24 mouse cellular contexts compared by ENCODE assay signal in genomic region chr13:90032523-90032922, GRCm38 (mm10). TPM values are rescaled to one million over a fixed set of nuclear protein-coding genes. Genes with fewer than 3 reads are reported as not detected.
DNase-seq lines count a peak whose midpoint lies in the region; ATAC-seq lines count a peak whose summit lies in the region.
"Had no signal": no experiment of that assay in that cellular context is flagged by ENCODE, and none has a peak within 500 bp of the region (broad histone marks: within the 10 kb centered on the region; RNA-seq: fewer than 3 reads in every experiment).

No protein-coding gene starts in this region.

- H3K9me3 ChIP-seq in heart, embryonic 13.5 days = no peaks in the 10 kb centered on the region
- H3K9me3 ChIP-seq in heart, embryonic 11.5 days (replicated peaks; ENCODE audit: control insufficient read depth, low read length) = no peaks in the 10 kb centered on the region
- H3K9me3 ChIP-seq in lung, embryonic 16.5 days (ENCODE audit: control insufficient read depth, low read length) = no peaks in the 10 kb centered on the region
- no peaks in the 10 kb centered on the region for H3K9me3 ChIP-seq in forebrain, embryonic 14.5 days (replicated peaks; ENCODE audit: control insufficient read depth, low read length)
- H3K9me3 ChIP-seq: embryonic facial prominence, embryonic 10.5 days; intestine, embryonic 15.5 days had no signal

- H3K4me3 ChIP-seq in heart, embryonic 13.5 days = no peak overlapping the region
- H3K4me3 ChIP-seq in heart, embryonic 11.5 days (ENCODE audit: low read depth, low read length) = no peak overlapping the region
- no peak overlapping the region for H3K4me3 ChIP-seq in lung, embryonic 16.5 days (ENCODE audit: low read length)
- H3K4me3 ChIP-seq in forebrain, embryonic 14.5 days (ENCODE audit: low read depth, low read length) = no peak overlapping the region
- H3K4me3 ChIP-seq: embryonic facial prominence, embryonic 10.5 days; intestine, embryonic 15.5 days; left cerebral cortex, adult 2 months had no signal

- DNase-seq in lung, postnatal 10 days = no peak
- DNase-seq in NIH3T3 (ENCODE audit: low read depth) = peak; percentile 2
- peak; percentile 24 for DNase-seq in forebrain, embryonic 14.5 days (ENCODE audit: low spot score)
- no peak for DNase-seq in left cerebral cortex, postnatal 10 days (ENCODE audit: extremely low spot score in 1 of 2, low spot score in 2 of 2)
- DNase-seq: adrenal gland, postnatal 14 days; cerebellum, adult 18-20 months; cerebellum, postnatal 36 days; gastrocnemius, postnatal 10 days; heart, adult 11 months; heart, postnatal 14 days; kidney, adult 9 months; kidney, postnatal 4 days; layer of hippocampus, adult 9-11 months; lung, adult 18-20 months; thymus, postnatal 4 days had no signal

- 21% methylated on average over 2 of the region's 2 CpGs for WGBS in heart, embryonic 13.5 days
- WGBS in heart, embryonic 11.5 days (ENCODE audit: insufficient replicate concordance) = 10% methylated on average over 2 of the region's 2 CpGs
- 30% methylated on average over 2 of the region's 2 CpGs for WGBS in lung, embryonic 16.5 days
- 9% methylated on average over 2 of the region's 2 CpGs for WGBS in forebrain, embryonic 14.5 days

- H3K36me3 ChIP-seq in heart, embryonic 13.5 days = no peaks in the 10 kb centered on the region
- H3K36me3 ChIP-seq in heart, embryonic 11.5 days (ENCODE audit: control insufficient read depth, insufficient read depth, low read length) = no peaks in the 10 kb centered on the region
- no peaks in the 10 kb centered on the region for H3K36me3 ChIP-seq in lung, embryonic 16.5 days (ENCODE audit: control insufficient read depth, insufficient read depth, low read length)
- H3K36me3 ChIP-seq in forebrain, embryonic 14.5 days (ENCODE audit: control insufficient read depth, insufficient read depth, low read length) = no peaks in the 10 kb centered on the region
- H3K36me3 ChIP-seq: embryonic facial prominence, embryonic 10.5 days; intestine, embryonic 15.5 days had no signal

- no peak overlapping the region for H3K4me2 ChIP-seq in heart, embryonic 13.5 days
- H3K4me2 ChIP-seq in heart, embryonic 11.5 days = no peak overlapping the region
- no peak overlapping the region for H3K4me2 ChIP-seq in lung, embryonic 16.5 days (ENCODE audit: low read depth, low read length)
- no peak overlapping the region for H3K4me2 ChIP-seq in forebrain, embryonic 14.5 days (ENCODE audit: low read length)
- H3K4me2 ChIP-seq: hindbrain, embryonic 14.5 days; intestine, embryonic 15.5 days; liver, embryonic 11.5 days had no signal

- H3K27ac ChIP-seq in heart, embryonic 13.5 days (replicated peaks) = no peak overlapping the region
- no peak overlapping the region for H3K27ac ChIP-seq in heart, embryonic 11.5 days (ENCODE audit: low read depth, low read length)
- H3K27ac ChIP-seq in lung, embryonic 16.5 days (ENCODE audit: low read length) = peak overlapping the region; percentile 67
- no peak overlapping the region for H3K27ac ChIP-seq in forebrain, embryonic 14.5 days (ENCODE audit: low read depth, low read length)
- H3K27ac ChIP-seq: embryonic facial prominence, embryonic 10.5 days; hindbrain, embryonic 14.5 days; intestine, embryonic 15.5 days; left cerebral cortex, adult 2 months had no signal

- ATAC-seq in heart, embryonic 13.5 days (ENCODE audit: extremely low read depth, insufficient number of reproducible peaks, low FRiP score, low TSS enrichment) = no peak
- ATAC-seq in heart, embryonic 11.5 days (replicated peaks; ENCODE audit: insufficient number of reproducible peaks, low FRiP score, low TSS enrichment) = no peak
- ATAC-seq in lung, embryonic 16.5 days (ENCODE audit: low read depth) = peak; percentile 85
- ATAC-seq in forebrain, embryonic 14.5 days = no peak
- ATAC-seq in megakaryocyte-erythroid progenitor cell, adult 5-6 weeks (replicated peaks; ENCODE audit: low FRiP score, low TSS enrichment, poor library complexity, severe bottlenecking) = no peak
- ATAC-seq: intestine, embryonic 15.5 days had no signal

- 0 out of 2 replicates have a peak overlapping the region, but pooled peaks have one; percentile 28 for H3K9ac ChIP-seq in heart, embryonic 13.5 days
- no peak overlapping the region for H3K9ac ChIP-seq in heart, embryonic 11.5 days (ENCODE audit: low read depth, low read length)
- H3K9ac ChIP-seq in lung, embryonic 16.5 days (ENCODE audit: low read length) = no peak overlapping the region
- no peak overlapping the region for H3K9ac ChIP-seq in forebrain, embryonic 14.5 days (ENCODE audit: low read length)
- H3K9ac ChIP-seq: hindbrain, embryonic 14.5 days; intestine, embryonic 15.5 days had no signal

- 0 out of 2 replicates have a peak, but pooled peaks cover 8% of the 10 kb centered on the region for H3K4me1 ChIP-seq in heart, embryonic 13.5 days
- H3K4me1 ChIP-seq in heart, embryonic 11.5 days (ENCODE audit: control insufficient read depth, insufficient read depth, low read length) = no peaks in the 10 kb centered on the region
- no peaks in the 10 kb centered on the region for H3K4me1 ChIP-seq in lung, embryonic 16.5 days (replicated peaks; ENCODE audit: control insufficient read depth, insufficient read depth, low read length)
- 0 out of 2 replicates have a peak, but pooled peaks cover 3% of the 10 kb centered on the region for H3K4me1 ChIP-seq in forebrain, embryonic 14.5 days (ENCODE audit: control insufficient read depth, insufficient read depth, low read length)
- H3K4me1 ChIP-seq: intestine, embryonic 15.5 days had no signal

- intact Hi-C loops in left cerebral cortex, postnatal 10 days (cut with DNase I) = no loop called here

- H3K27me3 ChIP-seq in heart, embryonic 13.5 days (replicated peaks) = no peaks in the 10 kb centered on the region
- no peaks in the 10 kb centered on the region for H3K27me3 ChIP-seq in heart, embryonic 11.5 days (ENCODE audit: control insufficient read depth, insufficient read depth, low read length)
- no peaks in the 10 kb centered on the region for H3K27me3 ChIP-seq in lung, embryonic 16.5 days (ENCODE audit: control insufficient read depth, insufficient read depth, low read depth, low read length)
- no peaks in the 10 kb centered on the region for H3K27me3 ChIP-seq in forebrain, embryonic 14.5 days (replicated peaks; ENCODE audit: control insufficient read depth, insufficient read depth, low read length)
- H3K27me3 ChIP-seq: intestine, embryonic 15.5 days had no signal

RNA-seq across cellular contexts. Expression of gene Tmem167, which starts 56.4 kb away (rescaled TPM):
- polyA plus RNA-seq in heart, embryonic 13.5 days (2015; fragmentation: Nextera tagmentation; extraction: Ambion mirVana) = 36.9 and 40.0 TPM in 2 replicates
- polyA plus RNA-seq in heart, embryonic 11.5 days (2014; fragmentation: Nextera tagmentation; extraction: Ambion mirVana) = 50.0 and 53.4 TPM in 2 replicates
- 48.2 and 54.3 TPM in 2 replicates for polyA plus RNA-seq in lung, embryonic 16.5 days (2015; fragmentation: Nextera tagmentation; extraction: Ambion mirVana)
- 53.4 and 54.5 TPM in 2 replicates for polyA plus RNA-seq in forebrain, embryonic 14.5 days (2014; fragmentation: Nextera tagmentation; extraction: Ambion mirVana)
- total RNA-seq in left cerebral cortex, postnatal 10 days (2021) = 10 to 100 TPM; 32.0 to 32.9 TPM
- 16.8 and 23.9 TPM in 2 replicates for total RNA-seq in megakaryocyte-erythroid progenitor cell, adult 5-6 weeks (2014; fragmentation: Nextera tagmentation)
- total RNA-seq in megakaryocyte-erythroid progenitor cell, adult 5-6 weeks (2017) = 18.9 and 23.3 TPM in 2 replicates

RNA-seq across cellular contexts. Expression of gene Xrcc4, which starts 56.9 kb away (rescaled TPM):
- 15.4 and 18.7 TPM in 2 replicates for polyA plus RNA-seq in heart, embryonic 13.5 days (2015; fragmentation: Nextera tagmentation; extraction: Ambion mirVana)
- polyA plus RNA-seq in heart, embryonic 11.5 days (2014; fragmentation: Nextera tagmentation; extraction: Ambion mirVana) = 18.5 and 20.0 TPM in 2 replicates
- polyA plus RNA-seq in lung, embryonic 16.5 days (2015; fragmentation: Nextera tagmentation; extraction: Ambion mirVana) = 14.3 and 16.9 TPM in 2 replicates
- 12.5 and 17.0 TPM in 2 replicates for polyA plus RNA-seq in forebrain, embryonic 14.5 days (2014; fragmentation: Nextera tagmentation; extraction: Ambion mirVana)
- 10 to 100 TPM; 14.8 to 15.0 TPM for total RNA-seq in left cerebral cortex, postnatal 10 days (2021)
- total RNA-seq in megakaryocyte-erythroid progenitor cell, adult 5-6 weeks (2014; fragmentation: Nextera tagmentation) = 2.7 and 4.1 TPM in 2 replicates
- 14.8 and 19.0 TPM in 2 replicates for total RNA-seq in megakaryocyte-erythroid progenitor cell, adult 5-6 weeks (2017)

Comparison
In these comparisons a context has a peak if more than half of its experiments do, and no peak if none do; other contexts are left out.
1. DNase-seq: peak in NIH3T3 (single experiment) and forebrain, embryonic 14.5 days (single experiment); none in lung, postnatal 10 days (single experiment) and left cerebral cortex, postnatal 10 days (0 of 2).